Mouse (Mus musculus): ENCODE measurements at regions not wholly inside any gene's neighbourhood (a gene's known extent, or its start where the extent isn't known, plus 50 kb on each side); places are given as distances from the start of the nearest gene placed in this dataset.

- DNase-seq (ENCODE audit: low spot score) = no peak
Measured at GRCm38 (mm10) chr1:181298063-181298462, 54.4 kb upstream of the Cnih3 start.

GRCm38 (mm10) chr1:181299075-181299665, 53.3 kb upstream of the Cnih3 start:
- no peak for DNase-seq (ENCODE audit: low spot score)
- intact Hi-C loops (cut with DNase I) = no loop called here

More at GRCm38 (mm10) chr1:181298063-181298462, 54.4 kb upstream of the Cnih3 start:
- intact Hi-C loops (cut with DNase I) = no loop called here

GRCm38 (mm10) chr1:181299826-181300225, 52.6 kb upstream of the Cnih3 start:
- DNase-seq (ENCODE audit: low spot score) = no peak
- intact Hi-C loops (cut with DNase I) = no loop called here

GRCm38 (mm10) chr1:181302151-181302550, 50.3 kb upstream of the Cnih3 start:
- intact Hi-C loops (cut with DNase I) = no loop called here
- no peak for DNase-seq (ENCODE audit: low spot score)
